Mouse (Mus musculus): Measurements from ENCODE around the gene Pdcd7. TPM values are rescaled to one million over a fixed set of nuclear protein-coding genes. Genes with fewer than 3 reads are reported as not detected.

Gene Pdcd7
- polyA plus RNA-seq, 1 experiment from 2014 or later: 13.1 TPM

DNA sequence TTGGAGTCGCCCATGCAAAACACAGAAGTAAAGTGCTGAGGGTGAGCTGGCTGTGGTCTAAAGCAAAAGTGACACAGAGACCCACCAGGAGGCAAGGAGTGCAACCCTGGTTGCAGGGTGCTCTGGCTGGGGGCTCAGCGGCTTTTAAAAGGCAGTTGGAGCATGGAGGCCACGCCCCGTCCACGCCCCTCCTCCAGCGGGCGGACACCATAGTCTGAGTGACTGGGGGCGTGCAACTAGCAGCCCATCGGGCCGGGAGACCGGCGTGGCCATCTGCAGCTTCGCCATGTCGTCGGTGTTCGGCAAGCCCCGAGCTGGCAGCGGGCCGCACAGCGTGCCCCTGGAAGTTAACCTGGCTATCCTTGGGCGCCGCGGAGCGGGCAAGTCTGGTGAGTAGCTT is 52.4 kb downstream of the Pdcd7 start, which contains the start of gene Rasl12:
Rasl12 (plus strand) TSS at position 228 of the 400 bp plus-strand sequence.
- peak within 1 kb of the TSS; percentile 41 for H3K4me3 ChIP-seq (ENCODE audit: low read depth, low read length)
- peak within 1 kb of the TSS; percentile 61 for H3K9ac ChIP-seq (ENCODE audit: low read length)
- DNase-seq (ENCODE audit: low spot score) (peak; percentile 90), ATAC-seq (replicated peaks; ENCODE audit: low FRiP score) (peak; percentile 78)
- H3K27me3 ChIP-seq (ENCODE audit: control insufficient read depth, insufficient read depth, low read length): no peaks in the 10 kb centered on the region
- H3K27ac ChIP-seq (ENCODE audit: low read depth, low read length): no peak within 1 kb of the TSS
- WGBS: under 1% methylated on average over 24 of the region's 24 CpGs
- 0 out of 2 replicates have a peak, but pooled peaks cover 3% of the 10 kb centered on the region for H3K4me1 ChIP-seq (replicated peaks; ENCODE audit: control insufficient read depth, insufficient read depth, low read length)
- peak within 1 kb of the TSS; percentile 79 for H3K4me2 ChIP-seq (ENCODE audit: low read depth, low read length, severe bottlenecking)
- no peaks in the 10 kb centered on the region for H3K36me3 ChIP-seq (ENCODE audit: control insufficient read depth, insufficient read depth, low read length)
- H3K9me3 ChIP-seq (ENCODE audit: control insufficient read depth, low read length): no peaks in the 10 kb centered on the region

DNA sequence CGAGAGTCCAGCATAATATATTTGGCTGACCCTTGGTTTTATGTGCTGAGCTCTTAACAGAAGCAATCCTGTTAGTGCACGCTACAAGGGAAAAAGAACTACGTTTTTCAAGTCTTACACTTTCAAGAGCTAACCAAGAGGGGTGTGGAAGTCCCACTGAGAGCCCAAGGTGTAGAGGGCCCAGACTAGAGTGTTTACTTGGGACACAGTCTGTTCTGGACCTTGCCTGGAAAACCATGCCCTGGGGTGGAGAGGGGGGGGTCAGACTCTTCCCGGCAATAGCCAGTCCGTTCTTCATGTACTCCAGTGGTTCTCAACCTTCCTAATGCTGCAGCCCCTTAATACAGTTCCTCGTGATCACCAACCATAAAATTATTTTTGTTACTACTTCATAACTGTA is 54.0 kb downstream of the Pdcd7 start:
- Histone ChIP-seq H3K9me3 (ENCODE audit: control insufficient read depth, low read length) (no peaks in the 10 kb centered on the region), H3K36me3 (ENCODE audit: control insufficient read depth, insufficient read depth, low read length) (no peaks in the 10 kb centered on the region), H3K9ac (ENCODE audit: low read length) (no peak overlapping the region), H3K27me3 (ENCODE audit: control insufficient read depth, insufficient read depth, low read length) (no peaks in the 10 kb centered on the region), H3K4me3 (ENCODE audit: low read depth, low read length) (no peak overlapping the region), H3K27ac (ENCODE audit: low read depth, low read length) (no peak overlapping the region), H3K4me1 (replicated peaks; ENCODE audit: control insufficient read depth, insufficient read depth, low read length) (0 out of 2 replicates have a peak, but pooled peaks cover 3% of the 10 kb centered on the region), H3K4me2 (ENCODE audit: low read depth, low read length, severe bottlenecking) (no peak overlapping the region)
- 92% methylated on average over 6 of the region's 6 CpGs for WGBS
- ATAC-seq (replicated peaks; ENCODE audit: low FRiP score) (no peak), DNase-seq (ENCODE audit: low spot score) (no peak)

GRCm38 (mm10) chr9:65404331-65405183 is 58.7 kb downstream of the Pdcd7 start:
- H3K27me3 ChIP-seq (ENCODE audit: control insufficient read depth, insufficient read depth, low read length): no peaks in the 10 kb centered on the region
- DNase-seq (ENCODE audit: low spot score) (no peak), ATAC-seq (replicated peaks; ENCODE audit: low FRiP score) (no peak)
- no peak overlapping the region for H3K9ac ChIP-seq (ENCODE audit: low read length)
- H3K4me1 ChIP-seq (replicated peaks; ENCODE audit: control insufficient read depth, insufficient read depth, low read length): no peaks in the 10 kb centered on the region
- no peak overlapping the region for H3K4me2 ChIP-seq (ENCODE audit: low read depth, low read length, severe bottlenecking)
- 80% methylated on average over 15 of the region's 15 CpGs for WGBS
- H3K36me3 ChIP-seq (ENCODE audit: control insufficient read depth, insufficient read depth, low read length): no peaks in the 10 kb centered on the region
- H3K9me3 ChIP-seq (ENCODE audit: control insufficient read depth, low read length): no peaks in the 10 kb centered on the region
- no peak overlapping the region for H3K27ac ChIP-seq (ENCODE audit: low read depth, low read length)
- no peak overlapping the region for H3K4me3 ChIP-seq (ENCODE audit: low read depth, low read length)

- H3K27ac ChIP-seq (ENCODE audit: low read depth, low read length): no peak overlapping the region
- no peaks in the 10 kb centered on the region for H3K9me3 ChIP-seq (ENCODE audit: control insufficient read depth, low read length)
- H3K4me3 ChIP-seq (ENCODE audit: low read depth, low read length): no peak overlapping the region
- H3K4me2 ChIP-seq (ENCODE audit: low read depth, low read length, severe bottlenecking): no peak overlapping the region
- 91% methylated on average over 2 of the region's 2 CpGs for WGBS
- H3K4me1 ChIP-seq (replicated peaks; ENCODE audit: control insufficient read depth, insufficient read depth, low read length): no peaks in the 10 kb centered on the region
- ATAC-seq (replicated peaks; ENCODE audit: low FRiP score): no peak
- H3K36me3 ChIP-seq (ENCODE audit: control insufficient read depth, insufficient read depth, low read length): no peaks in the 10 kb centered on the region
- H3K9ac ChIP-seq (ENCODE audit: low read length): no peak overlapping the region
- DNase-seq (ENCODE audit: low spot score): no peak
- H3K27me3 ChIP-seq (ENCODE audit: control insufficient read depth, insufficient read depth, low read length): no peaks in the 10 kb centered on the region
Observed at GRCm38 (mm10) chr9:65405184-65405449, 59.2 kb downstream of the Pdcd7 start.

DNA sequence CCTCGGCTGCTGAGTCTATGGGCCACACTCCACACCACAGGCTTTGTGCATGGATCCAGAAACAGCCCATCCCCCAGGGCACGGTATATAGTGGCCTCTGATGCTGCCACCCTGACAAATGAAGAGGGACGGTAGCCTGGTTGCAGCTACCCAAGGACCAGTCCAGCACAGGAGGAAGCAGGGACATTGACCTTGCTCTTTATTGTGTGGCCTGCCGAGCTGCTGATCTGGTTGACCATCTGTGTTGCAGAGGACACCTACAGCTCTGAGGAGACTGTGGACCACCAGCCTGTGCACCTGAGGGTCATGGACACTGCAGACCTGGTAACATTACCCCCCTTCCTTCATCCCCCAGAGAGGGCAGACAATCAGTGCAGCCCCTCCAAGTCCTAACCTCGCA is 61.4 kb downstream of the Pdcd7 start:
- H3K27ac ChIP-seq (ENCODE audit: low read depth, low read length): no peak overlapping the region
- H3K4me3 ChIP-seq (ENCODE audit: low read depth, low read length): no peak overlapping the region
- no peaks in the 10 kb centered on the region for H3K4me1 ChIP-seq (replicated peaks; ENCODE audit: control insufficient read depth, insufficient read depth, low read length)
- WGBS: 81% methylated on average over 5 of the region's 5 CpGs
- no peak for ATAC-seq (replicated peaks; ENCODE audit: low FRiP score)
- H3K9me3 ChIP-seq (ENCODE audit: control insufficient read depth, low read length): no peaks in the 10 kb centered on the region
- H3K27me3 ChIP-seq (ENCODE audit: control insufficient read depth, insufficient read depth, low read length): no peaks in the 10 kb centered on the region
- H3K36me3 ChIP-seq (ENCODE audit: control insufficient read depth, insufficient read depth, low read length): no peaks in the 10 kb centered on the region
- no peak overlapping the region for H3K4me2 ChIP-seq (ENCODE audit: low read depth, low read length, severe bottlenecking)
- H3K9ac ChIP-seq (ENCODE audit: low read length): no peak overlapping the region
- no peak for DNase-seq (ENCODE audit: low spot score)

DNA sequence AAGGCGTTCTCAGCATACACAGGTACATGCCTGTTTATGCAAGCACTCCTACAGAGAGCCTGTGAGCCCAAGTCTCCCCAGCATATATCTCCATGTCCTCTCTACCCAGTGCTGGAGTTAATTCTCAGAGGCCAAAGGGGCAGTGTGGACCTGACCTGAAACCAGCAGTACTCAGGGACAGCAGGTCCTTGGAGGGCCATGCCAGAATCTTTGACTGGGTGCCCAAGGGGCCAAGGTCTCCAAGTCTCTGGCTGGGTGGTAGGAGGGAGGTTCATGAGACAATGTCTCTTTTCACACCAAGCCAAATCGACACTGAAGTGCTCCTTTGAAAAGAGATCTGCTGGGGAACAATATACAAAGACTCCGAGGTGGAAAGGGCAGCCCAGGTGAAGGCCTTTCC is 62.0 kb downstream of the Pdcd7 start:
- ATAC-seq (replicated peaks; ENCODE audit: low FRiP score) (no peak), DNase-seq (ENCODE audit: low spot score) (no peak)
- Histone ChIP-seq H3K4me2 (ENCODE audit: low read depth, low read length, severe bottlenecking) (no peak overlapping the region), H3K9me3 (ENCODE audit: control insufficient read depth, low read length) (no peaks in the 10 kb centered on the region), H3K27ac (ENCODE audit: low read depth, low read length) (no peak overlapping the region), H3K36me3 (ENCODE audit: control insufficient read depth, insufficient read depth, low read length) (no peaks in the 10 kb centered on the region), H3K4me1 (replicated peaks; ENCODE audit: control insufficient read depth, insufficient read depth, low read length) (no peaks in the 10 kb centered on the region), H3K9ac (ENCODE audit: low read length) (no peak overlapping the region), H3K4me3 (ENCODE audit: low read depth, low read length) (no peak overlapping the region), H3K27me3 (ENCODE audit: control insufficient read depth, insufficient read depth, low read length) (no peaks in the 10 kb centered on the region)
- WGBS: 84% methylated on average over 3 of the region's 3 CpGs

DNA sequence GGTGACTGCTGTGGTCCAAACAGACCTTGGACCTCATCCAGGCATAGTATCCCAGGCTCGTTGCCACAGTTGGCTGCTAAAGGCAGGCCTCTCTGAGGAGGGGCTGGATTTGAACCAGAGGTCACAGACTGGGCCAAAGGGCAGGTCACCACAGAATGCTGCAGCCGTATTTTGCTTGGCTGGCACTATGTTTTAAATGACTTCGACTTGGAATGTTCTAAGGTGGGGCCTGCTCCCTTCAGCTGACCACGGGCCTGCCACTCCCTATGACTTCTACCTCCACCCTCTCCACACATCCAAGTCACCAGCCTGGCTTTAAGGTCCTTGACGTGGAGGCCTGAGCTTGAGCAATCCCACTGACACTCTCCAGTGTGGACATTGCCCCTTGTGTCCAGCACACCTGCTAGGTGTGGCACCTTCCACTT is 63.0 kb downstream of the Pdcd7 start:
- Histone ChIP-seq H3K36me3 (ENCODE audit: control insufficient read depth, insufficient read depth, low read length) (no peaks in the 10 kb centered on the region), H3K27me3 (ENCODE audit: control insufficient read depth, insufficient read depth, low read length) (no peaks in the 10 kb centered on the region), H3K4me3 (ENCODE audit: low read depth, low read length) (no peak overlapping the region), H3K9ac (ENCODE audit: low read length) (no peak overlapping the region), H3K4me1 (replicated peaks; ENCODE audit: control insufficient read depth, insufficient read depth, low read length) (no peaks in the 10 kb centered on the region), H3K27ac (ENCODE audit: low read depth, low read length) (no peak overlapping the region), H3K4me2 (ENCODE audit: low read depth, low read length, severe bottlenecking) (no peak overlapping the region), H3K9me3 (ENCODE audit: control insufficient read depth, low read length) (no peaks in the 10 kb centered on the region)
- DNase-seq (ENCODE audit: low spot score): no peak
- WGBS: 82% methylated on average over 5 of the region's 5 CpGs
- ATAC-seq (replicated peaks; ENCODE audit: low FRiP score): no peak
